Mouse (Mus musculus): ENCODE measurements around the gene Gm10837.

Gene Gm10837

DNA sequence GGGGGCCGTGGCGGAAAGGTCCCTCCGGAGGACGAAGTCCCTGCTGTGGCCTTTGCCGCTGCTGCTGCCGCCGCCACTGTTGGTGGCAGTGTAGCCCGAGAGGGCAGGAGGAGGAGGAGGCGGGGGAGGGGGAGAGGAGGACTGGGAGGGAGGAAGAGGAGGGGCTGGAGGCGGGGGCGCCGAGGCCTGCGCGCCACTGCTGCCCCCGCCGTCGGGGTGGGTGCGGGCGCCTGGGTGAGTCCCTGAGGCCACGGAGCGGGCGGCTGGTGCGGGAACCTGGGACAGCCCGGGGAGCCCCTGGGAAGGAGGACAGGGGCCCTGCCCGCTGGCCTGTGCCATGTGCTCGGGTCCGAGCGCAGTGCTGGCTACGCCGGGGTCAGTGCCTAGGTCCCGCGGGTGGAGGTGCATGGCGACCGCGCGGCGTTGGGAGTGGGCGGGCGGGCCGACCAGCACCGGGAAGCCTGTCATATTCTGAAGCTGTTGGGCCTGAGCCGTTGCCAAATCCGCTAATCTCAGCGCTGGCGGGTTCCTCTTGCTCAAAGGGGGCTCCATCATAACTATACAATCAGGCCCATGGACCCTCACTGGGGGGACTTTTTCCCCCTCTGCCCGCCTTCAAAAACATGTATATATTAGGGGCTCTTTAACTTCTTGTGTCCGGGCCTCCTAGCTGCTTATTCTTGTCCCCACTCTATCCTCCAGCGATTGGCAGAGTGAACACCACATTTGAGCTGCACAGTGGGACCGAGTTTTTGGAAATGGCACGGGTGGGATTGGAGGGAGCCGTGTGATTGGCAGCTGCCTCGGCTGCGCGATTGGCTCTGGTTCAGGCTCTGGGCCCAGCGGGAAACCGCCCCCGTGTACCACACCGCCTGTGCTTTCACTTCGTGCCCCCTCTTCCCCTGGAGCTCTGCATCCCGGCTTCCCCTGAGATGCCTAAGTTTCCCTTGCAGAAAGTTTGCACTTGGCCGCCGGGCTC is 25.3 kb upstream of the Gm10837 start, which contains the start of gene Zic5:
Gene Zic5 (minus strand): TSS at position 915 of the 979 bp plus-strand sequence.
- peak; percentile 88 for DNase-seq

DNA sequence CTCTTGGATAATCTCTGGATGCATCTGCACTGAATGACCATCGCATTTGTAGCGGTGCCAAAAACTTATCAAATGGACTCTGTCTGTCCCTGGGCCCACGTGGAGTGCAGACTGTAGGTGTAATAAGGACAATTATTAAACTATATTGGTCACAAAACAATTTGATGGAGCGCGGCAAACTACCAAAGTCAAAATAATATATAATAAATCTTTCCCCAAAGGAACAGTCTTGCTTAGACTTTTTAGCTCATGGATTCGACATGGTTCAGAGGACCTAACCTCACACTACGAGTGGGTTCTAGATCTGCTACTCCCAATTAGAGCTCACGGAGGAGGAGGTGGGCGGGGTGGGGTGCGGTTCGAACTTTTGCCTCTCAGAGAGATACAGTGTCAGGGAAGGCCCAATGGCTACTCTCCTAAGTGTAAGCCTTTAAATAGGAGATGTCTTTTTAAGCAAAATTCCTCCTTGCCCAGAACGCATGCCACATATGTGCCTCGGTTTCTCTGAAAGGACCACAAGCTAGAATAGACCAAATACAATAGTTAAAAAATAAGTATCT is 24.4 kb upstream of the Gm10837 start:
- peak; percentile 41 for DNase-seq

GRCm38 (mm10) chr14:122466756-122467362 is 23.5 kb upstream of the Gm10837 start:
- DNase-seq = peak; percentile 21

GRCm38 (mm10) chr14:122467926-122468841 is 22.2 kb upstream of the Gm10837 start:
- peak; percentile 66 for DNase-seq

GRCm38 (mm10) chr14:122468971-122469755 is 21.2 kb upstream of the Gm10837 start:
- DNase-seq = peak; percentile 63

- DNase-seq = peak; percentile 59
Measured at GRCm38 (mm10) chr14:122471449-122472085, 18.8 kb upstream of the Gm10837 start.

- peak; percentile 61 for DNase-seq
Measured at GRCm38 (mm10) chr14:122472161-122472560, 18.2 kb upstream of the Gm10837 start.

GRCm38 (mm10) chr14:122472647-122473046 is 17.7 kb upstream of the Gm10837 start:
- peak; percentile 42 for DNase-seq

GRCm38 (mm10) chr14:122473211-122473751 is 17.1 kb upstream of the Gm10837 start:
- peak; percentile 57 for DNase-seq

DNA sequence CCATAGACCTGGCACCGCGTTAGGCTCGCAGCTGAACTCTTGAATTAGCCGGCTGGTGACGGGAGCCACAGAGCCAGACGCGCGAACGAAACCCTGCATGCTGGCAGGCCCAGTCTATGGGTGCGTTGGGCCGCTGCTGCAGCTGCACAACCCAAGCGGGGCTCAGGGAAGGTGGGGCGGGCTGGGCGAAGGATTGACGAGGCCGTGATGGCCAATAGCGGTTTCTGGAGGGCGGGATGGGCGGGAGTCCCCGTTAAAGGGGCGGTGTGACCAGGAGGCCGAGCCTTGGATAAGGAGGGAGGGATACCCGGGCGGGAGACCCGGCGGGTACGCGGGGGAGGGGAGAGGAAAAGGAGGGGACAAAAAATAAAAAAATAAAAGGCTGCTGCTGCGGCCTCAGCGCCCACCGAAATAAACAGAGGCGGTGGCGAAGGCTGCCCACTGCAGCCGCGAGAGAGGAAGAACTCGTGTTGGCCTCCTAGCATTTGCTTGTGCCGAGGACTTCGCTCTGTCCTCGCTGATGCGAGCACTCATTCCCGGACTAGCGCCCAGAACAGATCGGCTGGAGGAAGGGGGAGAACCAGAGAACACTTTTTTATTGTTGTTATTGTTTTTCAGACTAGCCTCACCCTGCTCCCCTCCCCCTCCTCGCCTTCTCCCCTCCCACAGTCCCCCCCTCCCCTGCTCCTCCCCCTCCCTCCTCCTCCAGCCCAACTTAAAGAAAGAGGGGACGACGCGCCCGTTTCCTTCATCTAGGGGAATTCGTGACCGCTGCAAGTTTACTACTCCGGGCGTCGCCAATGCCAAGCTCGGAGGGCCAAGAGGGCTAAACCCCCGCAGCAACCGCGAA is 16.1 kb upstream of the Gm10837 start:
- peak; percentile 85 for DNase-seq

GRCm38 (mm10) chr14:122474891-122475556 is 15.4 kb upstream of the Gm10837 start, which contains the start of gene Zic2:
TSS of gene Zic2 (plus strand) at chr14:122475435.
- DNase-seq = peak; percentile 94

DNA sequence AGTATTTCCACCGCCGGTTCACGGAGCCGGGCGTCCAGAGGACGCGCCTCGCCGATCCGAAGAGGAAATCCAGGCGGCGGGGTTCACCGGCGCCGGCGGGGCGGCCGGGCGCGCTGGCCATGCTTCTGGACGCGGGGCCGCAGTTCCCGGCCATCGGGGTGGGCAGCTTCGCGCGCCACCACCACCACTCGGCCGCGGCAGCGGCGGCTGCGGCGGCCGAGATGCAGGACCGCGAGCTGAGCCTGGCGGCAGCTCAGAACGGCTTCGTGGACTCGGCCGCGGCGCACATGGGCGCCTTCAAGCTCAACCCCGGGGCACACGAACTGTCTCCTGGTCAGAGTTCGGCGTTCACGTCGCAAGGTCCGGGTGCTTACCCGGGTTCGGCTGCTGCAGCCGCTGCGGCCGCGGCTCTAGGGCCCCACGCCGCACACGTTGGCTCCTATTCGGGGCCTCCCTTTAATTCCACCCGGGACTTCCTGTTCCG is 14.8 kb upstream of the Gm10837 start:
- DNase-seq = no peak

GRCm38 (mm10) chr14:122476041-122476821 is 14.2 kb upstream of the Gm10837 start:
- peak; percentile 58 for DNase-seq

GRCm38 (mm10) chr14:122476822-122477215 is 13.6 kb upstream of the Gm10837 start:
- DNase-seq = no peak

- peak; percentile 34 for DNase-seq
Measured at GRCm38 (mm10) chr14:122477261-122477671, 13.1 kb upstream of the Gm10837 start.

- peak; percentile 58 for DNase-seq
Measured at GRCm38 (mm10) chr14:122477971-122478573, 12.3 kb upstream of the Gm10837 start.

GRCm38 (mm10) chr14:122478574-122479011 is 11.8 kb upstream of the Gm10837 start:
- peak; percentile 61 for DNase-seq
